Comparison of ENCODE assay signal across 9 mouse cellular contexts in the genomic region with DNA sequence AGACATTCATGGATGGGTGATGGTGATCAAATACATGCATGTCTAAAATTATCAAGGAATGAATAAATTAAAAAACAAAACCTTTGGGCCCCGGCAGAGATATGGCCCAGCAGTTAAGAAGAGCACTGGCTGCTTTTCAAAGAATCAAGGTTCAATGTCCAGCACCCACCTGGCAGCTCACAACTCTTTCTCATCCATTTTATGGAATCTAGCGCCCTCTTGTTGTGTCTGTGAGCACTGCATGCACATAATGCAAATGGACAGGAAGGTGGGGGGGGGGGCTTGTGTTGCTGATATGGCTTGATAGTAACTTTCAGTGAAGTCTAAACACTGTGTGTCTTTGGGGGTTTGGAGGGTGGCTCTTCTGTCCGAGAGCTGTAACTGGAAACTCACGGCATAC. TPM values are rescaled to one million over a fixed set of nuclear protein-coding genes. Genes with fewer than 3 reads are reported as not detected.
DNase-seq lines count a peak whose midpoint lies in the region; ATAC-seq and TF ChIP-seq lines count a peak whose summit lies in the region.
"Had no signal": no experiment of that assay in that cellular context is flagged by ENCODE, and none has a peak within 500 bp of the region (broad histone marks: within the 10 kb centered on the region; RNA-seq: fewer than 3 reads in every experiment).

No protein-coding gene starts in this region.

- H3K27ac ChIP-seq in limb, embryonic 11.5 days (replicated peaks; ENCODE audit: low read depth, low read length), result no peak overlapping the region
- H3K27ac ChIP-seq in limb, embryonic 10.5 days, result no peak overlapping the region
- H3K27ac ChIP-seq in thymus, adult 2 months (ENCODE audit: control insufficient read depth, insufficient read depth, low read length), result no peak overlapping the region
- no peak overlapping the region for H3K27ac ChIP-seq in forebrain, embryonic 13.5 days

- peak; percentile 33 to 75 for DNase-seq in cerebellum, postnatal 14 days
- no peak for DNase-seq in cerebellum, adult 11-12 months
- DNase-seq in limb, embryonic 11.5 days (ENCODE audit: low spot score), result peak; percentile 42
- no peak for DNase-seq in limb, embryonic 10.5 days (ENCODE audit: low spot score)
- DNase-seq in adrenal gland, postnatal 25 days, result peak; percentile 40
- peak; percentile 22 to 46 for DNase-seq in lung, adult 18-20 months
- peak; percentile 65 for DNase-seq in thymus, adult 2 months

- no peaks in the 10 kb centered on the region for H3K9me3 ChIP-seq in limb, embryonic 11.5 days (ENCODE audit: control insufficient read depth, low read length)
- H3K9me3 ChIP-seq in limb, embryonic 10.5 days (replicated peaks), result no peaks in the 10 kb centered on the region
- H3K9me3 ChIP-seq in forebrain, embryonic 13.5 days (replicated peaks), result no peaks in the 10 kb centered on the region

- no peak for ATAC-seq in limb, embryonic 11.5 days (ENCODE audit: insufficient number of reproducible peaks, low FRiP score, low TSS enrichment, low read depth)
- no peak for ATAC-seq in forebrain, embryonic 13.5 days

- peaks cover 14% of the 10 kb centered on the region for H3K27me3 ChIP-seq in limb, embryonic 11.5 days (ENCODE audit: control insufficient read depth, insufficient read depth, low read length)
- peaks cover 42% of the 10 kb centered on the region for H3K27me3 ChIP-seq in limb, embryonic 10.5 days (ENCODE audit: low read depth, poor library complexity, severe bottlenecking)
- H3K27me3 ChIP-seq in thymus, adult 2 months (ENCODE audit: control insufficient read depth, insufficient read depth, low read length), result no peaks in the 10 kb centered on the region; the same call in 1 of the 2 replicates
- H3K27me3 ChIP-seq in forebrain, embryonic 13.5 days, result peaks cover 13% of the 10 kb centered on the region

- WGBS in limb, embryonic 11.5 days, result 59% methylated on average over 4 of the region's 4 CpGs
- WGBS in limb, embryonic 10.5 days, result 70% methylated on average over 4 of the region's 4 CpGs
- 63% methylated on average over 4 of the region's 4 CpGs for WGBS in thymus, adult 2 months
- WGBS in forebrain, embryonic 13.5 days, result 71% methylated on average over 4 of the region's 4 CpGs

- no peak overlapping the region for H3K9ac ChIP-seq in limb, embryonic 11.5 days (ENCODE audit: low read length)
- no peak overlapping the region for H3K9ac ChIP-seq in forebrain, embryonic 13.5 days

- no peaks in the 10 kb centered on the region for H3K36me3 ChIP-seq in limb, embryonic 11.5 days (ENCODE audit: control insufficient read depth, insufficient read depth, low read length)
- H3K36me3 ChIP-seq in limb, embryonic 10.5 days, result no peaks in the 10 kb centered on the region
- H3K36me3 ChIP-seq in thymus, adult 2 months (ENCODE audit: control insufficient read depth, insufficient read depth, low read length), result no peaks in the 10 kb centered on the region
- no peaks in the 10 kb centered on the region for H3K36me3 ChIP-seq in forebrain, embryonic 13.5 days (ENCODE audit: poor library complexity, severe bottlenecking)

- no peak for TF ChIP-seq CTCF in thymus, adult 2 months (IDR thresholded peaks at IDR 0.05; ENCODE audit: borderline replicate concordance, control insufficient read depth, extremely low read depth, insufficient read depth, low read length, poor library complexity)

- H3K4me1 ChIP-seq in limb, embryonic 11.5 days (ENCODE audit: control insufficient read depth, insufficient read depth, low read length), result 0 out of 2 replicates have a peak, but pooled peaks cover 1% of the 10 kb centered on the region
- H3K4me1 ChIP-seq in limb, embryonic 10.5 days, result peaks cover 2% of the 10 kb centered on the region; the same call in 1 of the 2 replicates
- H3K4me1 ChIP-seq in thymus, adult 2 months (replicated peaks; ENCODE audit: control insufficient read depth, insufficient read depth, low read length), result peaks cover under 1% of the 10 kb centered on the region; the same call in 1 of the 2 replicates
- H3K4me1 ChIP-seq in forebrain, embryonic 13.5 days, result peaks cover 2% of the 10 kb centered on the region

- no peak overlapping the region for H3K4me2 ChIP-seq in limb, embryonic 11.5 days (ENCODE audit: low read depth, severe bottlenecking)
- H3K4me2 ChIP-seq in forebrain, embryonic 13.5 days, result no peak overlapping the region

- no peak for TF ChIP-seq POLR2A in thymus, adult 2 months (IDR thresholded peaks at IDR 0.05; ENCODE audit: control insufficient read depth, extremely low read depth, insufficient read depth, low read length, poor library complexity)

- no peak overlapping the region for H3K4me3 ChIP-seq in limb, embryonic 11.5 days (ENCODE audit: low read depth, low read length)
- no peak overlapping the region for H3K4me3 ChIP-seq in limb, embryonic 10.5 days
- H3K4me3 ChIP-seq in thymus, adult 2 months (ENCODE audit: control insufficient read depth, insufficient read depth, low read length), result no peak overlapping the region
- H3K4me3 ChIP-seq in forebrain, embryonic 13.5 days, result no peak overlapping the region
- H3K4me3 ChIP-seq: myocyte had no signal

RNA-seq across cellular contexts. Expression of gene Ksr2, which starts 5.6 kb away (rescaled TPM):
- polyA plus RNA-seq in limb, embryonic 11.5 days (2014; fragmentation: Nextera tagmentation; extraction: Ambion mirVana), result 0.06 and 0.11 TPM in 2 replicates
- 0.01 TPM in 1 of 2 replicates, not detected in the other for polyA plus RNA-seq in limb, embryonic 10.5 days (2016; fragmentation: Nextera tagmentation; extraction: Ambion mirVana)
- 4.7 and 6.2 TPM in 2 replicates for total RNA-seq in adrenal gland, postnatal 25 days (2021)
- polyA plus RNA-seq in thymus, adult 2 months (2012; rRNA removed), result 0.54 and 0.84 TPM in 2 replicates
- 2.5 and 3.2 TPM in 2 replicates for polyA plus RNA-seq in forebrain, embryonic 13.5 days (2015; fragmentation: Nextera tagmentation; extraction: Ambion mirVana)

RNA-seq across cellular contexts. Expression of gene Rfc5, which starts 19.4 kb away (rescaled TPM):
- polyA plus RNA-seq in limb, embryonic 11.5 days (2014; fragmentation: Nextera tagmentation; extraction: Ambion mirVana), result 121 and 123 TPM in 2 replicates
- 159 and 167 TPM in 2 replicates for polyA plus RNA-seq in limb, embryonic 10.5 days (2016; fragmentation: Nextera tagmentation; extraction: Ambion mirVana)
- total RNA-seq in adrenal gland, postnatal 25 days (2021), result 16.9 and 17.8 TPM in 2 replicates
- polyA plus RNA-seq in thymus, adult 2 months (2012; rRNA removed), result 63.7 and 65.4 TPM in 2 replicates
- 68.3 and 90.8 TPM in 2 replicates for polyA plus RNA-seq in forebrain, embryonic 13.5 days (2015; fragmentation: Nextera tagmentation; extraction: Ambion mirVana)

RNA-seq across cellular contexts. Expression of gene Wsb2, which starts 51.1 kb away (rescaled TPM):
- 38.7 and 43.0 TPM in 2 replicates for polyA plus RNA-seq in limb, embryonic 11.5 days (2014; fragmentation: Nextera tagmentation; extraction: Ambion mirVana)
- polyA plus RNA-seq in limb, embryonic 10.5 days (2016; fragmentation: Nextera tagmentation; extraction: Ambion mirVana), result 37.2 and 41.7 TPM in 2 replicates
- 124 and 135 TPM in 2 replicates for total RNA-seq in adrenal gland, postnatal 25 days (2021)
- polyA plus RNA-seq in thymus, adult 2 months (2012; rRNA removed), result 91.8 and 120 TPM in 2 replicates
- 86.2 and 99.0 TPM in 2 replicates for polyA plus RNA-seq in forebrain, embryonic 13.5 days (2015; fragmentation: Nextera tagmentation; extraction: Ambion mirVana)

Comparison
In these comparisons a context has a peak if more than half of its experiments do, and no peak if none do; other contexts are left out.
1. DNase-seq: peak in cerebellum, postnatal 14 days (2 of 2), limb, embryonic 11.5 days (single experiment), adrenal gland, postnatal 25 days (single experiment), lung, adult 18-20 months (2 of 2) and thymus, adult 2 months (single experiment); none in cerebellum, adult 11-12 months (single experiment) and limb, embryonic 10.5 days (single experiment).